Comparison of ENCODE assay signal across 10 mouse cellular contexts in the genomic region with DNA sequence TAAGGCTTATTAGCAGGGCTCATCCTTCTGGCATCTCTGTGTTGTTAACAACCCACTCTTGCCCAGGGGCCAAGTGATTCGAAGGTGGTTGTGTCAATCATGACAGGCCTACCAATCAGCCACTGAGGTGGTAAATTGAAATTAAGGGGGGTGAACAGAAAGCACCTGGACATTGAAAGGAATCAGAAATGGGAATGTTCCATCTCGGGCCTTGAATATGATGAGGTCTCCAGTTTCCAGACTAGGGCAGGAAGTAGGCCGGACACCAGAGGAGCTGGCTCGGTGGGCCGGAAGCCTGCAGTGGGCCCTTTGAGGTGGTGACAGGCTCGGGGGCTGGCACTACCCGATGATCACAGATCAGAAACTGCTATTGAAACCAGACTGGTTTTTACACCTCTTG. TPM values are rescaled to one million over a fixed set of nuclear protein-coding genes. Genes with fewer than 3 reads are reported as not detected.
DNase-seq lines count a peak whose midpoint lies in the region; ATAC-seq and TF ChIP-seq lines count a peak whose summit lies in the region.
"Had no signal": no experiment of that assay in that cellular context is flagged by ENCODE, and none has a peak within 500 bp of the region (broad histone marks: within the 10 kb centered on the region; RNA-seq: fewer than 3 reads in every experiment).

No protein-coding gene starts in this region.

- no peaks in the 10 kb centered on the region for H3K27me3 ChIP-seq in intestine, embryonic 16.5 days (replicated peaks; ENCODE audit: control insufficient read depth, insufficient read depth, low read length)
- H3K27me3 ChIP-seq in lung, postnatal 0 days (replicated peaks; ENCODE audit: insufficient read depth, low read length): no peaks in the 10 kb centered on the region

- H3K4me1 ChIP-seq in intestine, embryonic 16.5 days (ENCODE audit: control insufficient read depth, insufficient read depth, low read length): peaks cover 21% of the 10 kb centered on the region
- peaks cover 8% of the 10 kb centered on the region; the same call in 1 of the 2 replicates for H3K4me1 ChIP-seq in lung, postnatal 0 days (ENCODE audit: insufficient read depth, low read depth, low read length)

- no peak overlapping the region for H3K27ac ChIP-seq in intestine, embryonic 16.5 days (ENCODE audit: low read length)
- H3K27ac ChIP-seq in lung, postnatal 0 days (ENCODE audit: low read length): peak overlapping the region; percentile 76; the same call in 1 of the 2 replicates

- no peak overlapping the region for H3K4me2 ChIP-seq in intestine, embryonic 16.5 days (ENCODE audit: low read depth, low read length)
- H3K4me2 ChIP-seq in lung, postnatal 0 days (replicated peaks; ENCODE audit: low read depth, low read length): peak overlapping the region; percentile 48; the same call in 1 of the 2 replicates

- H3K9ac ChIP-seq in intestine, embryonic 16.5 days (ENCODE audit: low read depth, low read length): peak overlapping the region; percentile 25; the same call in 1 of the 2 replicates
- H3K9ac ChIP-seq in lung, postnatal 0 days (replicated peaks; ENCODE audit: low read depth): no peak overlapping the region

- no peaks in the 10 kb centered on the region for H3K36me3 ChIP-seq in intestine, embryonic 16.5 days (ENCODE audit: control insufficient read depth, insufficient read depth, low read length)
- H3K36me3 ChIP-seq in lung, postnatal 0 days (ENCODE audit: insufficient read depth, low read length): no peaks in the 10 kb centered on the region

- TF ChIP-seq EP300 in lung, postnatal 0 days (IDR thresholded peaks at IDR 0.05): no peak

- ATAC-seq in intestine, embryonic 16.5 days: no peak
- no peak for ATAC-seq in lung, postnatal 0 days

- TF ChIP-seq CTCF in brain, embryonic 14.5 days (IDR thresholded peaks at IDR 0.05; ENCODE audit: borderline replicate concordance, extremely low read depth, insufficient read depth, insufficient read length): no peak
- TF ChIP-seq CTCF in lung, postnatal 0 days (IDR thresholded peaks at IDR 0.05): no peak

- H3K4me3 ChIP-seq in intestine, embryonic 16.5 days (ENCODE audit: low read length): no peak overlapping the region
- no peak overlapping the region for H3K4me3 ChIP-seq in lung, postnatal 0 days (ENCODE audit: low read depth, low read length)

- peak; percentile 28 for DNase-seq in gastrocnemius, postnatal 10 days
- no peak for DNase-seq in gastrocnemius, postnatal 4 days (ENCODE audit: low spot score in 2 of 2)
- peak; percentile 63 for DNase-seq in 416B (ENCODE audit: low read depth)
- peak; percentile 59 for DNase-seq in brain, embryonic 14.5 days (ENCODE audit: low read depth)
- DNase-seq in lung, postnatal 0 days (ENCODE audit: low spot score): peak; percentile 31
- DNase-seq in ovary, adult 18-20 months (ENCODE audit: low spot score): no peak
- no peak for DNase-seq in urinary bladder, postnatal 10 days (ENCODE audit: low spot score)

- 72% methylated on average over 7 of the region's 7 CpGs for WGBS in intestine, embryonic 16.5 days
- 46% methylated on average over 7 of the region's 7 CpGs for WGBS in lung, postnatal 0 days

- H3K9me3 ChIP-seq in intestine, embryonic 16.5 days (ENCODE audit: control insufficient read depth, low read length): no peaks in the 10 kb centered on the region
- no peaks in the 10 kb centered on the region for H3K9me3 ChIP-seq in lung, postnatal 0 days (ENCODE audit: low read length)

- no peak for TF ChIP-seq POLR2A in brain, embryonic 14.5 days (IDR thresholded peaks at IDR 0.05; ENCODE audit: borderline replicate concordance, extremely low read depth, insufficient read depth, insufficient read length, poor library complexity, severe bottlenecking)

RNA-seq across cellular contexts. Expression of a gene that starts 3.2 kb away (rescaled TPM):
- 10 to 100 TPM; 53.5 to 58.3 TPM for total RNA-seq in gastrocnemius, postnatal 10 days (2021)
- total RNA-seq in gastrocnemius, postnatal 4 days (2021): 10 to 100 TPM; 66.7 to 75.1 TPM
- polyA plus RNA-seq in brain, embryonic 14.5 days (2012; rRNA removed): 13.5 and 16.3 TPM in 2 replicates
- polyA plus RNA-seq in intestine, embryonic 16.5 days (2015; fragmentation: Nextera tagmentation; extraction: Ambion mirVana): 24.0 and 25.5 TPM in 2 replicates
- polyA plus RNA-seq in lung, postnatal 0 days (2015; fragmentation: Nextera tagmentation; extraction: Ambion mirVana): 19.1 and 21.5 TPM in 2 replicates

RNA-seq across cellular contexts. Expression of a gene that starts 16.5 kb away (rescaled TPM):
- under 1 TPM in 1 of 2 experiments, not detected in 1; 0.40 TPM for total RNA-seq in gastrocnemius, postnatal 10 days (2021)
- under 1 TPM in 1 of 2 experiments, not detected in 1; 0.05 TPM for total RNA-seq in gastrocnemius, postnatal 4 days (2021)
- polyA plus RNA-seq in brain, embryonic 14.5 days (2012; rRNA removed): 1.5 TPM in 2 replicates
- 0.23 and 0.24 TPM in 2 replicates for polyA plus RNA-seq in intestine, embryonic 16.5 days (2015; fragmentation: Nextera tagmentation; extraction: Ambion mirVana)
- 0.06 and 0.10 TPM in 2 replicates for polyA plus RNA-seq in lung, postnatal 0 days (2015; fragmentation: Nextera tagmentation; extraction: Ambion mirVana)
- total RNA-seq: hematopoietic stem cell, adult 5-6 weeks had no signal

RNA-seq across cellular contexts. Expression of a gene that starts 32.9 kb away (rescaled TPM):
- total RNA-seq in gastrocnemius, postnatal 10 days (2021): under 1 TPM in 1 of 2 experiments, not detected in 1; 0.18 TPM
- under 1 TPM; 0.16 to 0.20 TPM for total RNA-seq in gastrocnemius, postnatal 4 days (2021)
- 0.03 and 0.12 TPM in 2 replicates for polyA plus RNA-seq in brain, embryonic 14.5 days (2012; rRNA removed)
- polyA plus RNA-seq in intestine, embryonic 16.5 days (2015; fragmentation: Nextera tagmentation; extraction: Ambion mirVana): 1.8 and 2.1 TPM in 2 replicates
- 0.63 and 0.67 TPM in 2 replicates for polyA plus RNA-seq in lung, postnatal 0 days (2015; fragmentation: Nextera tagmentation; extraction: Ambion mirVana)
- polyA plus RNA-seq: neural tube, embryonic 11.5 days had no signal

RNA-seq across cellular contexts. Expression of a gene that starts 44.6 kb away (rescaled TPM):
- 10 to 100 TPM in 1 of 2 experiments, 1 to 10 TPM in 1; 1.7 to 12.4 TPM for total RNA-seq in gastrocnemius, postnatal 10 days (2021)
- 10 to 100 TPM in 1 of 2 experiments, 1 to 10 TPM in 1; 4.6 to 10.2 TPM for total RNA-seq in gastrocnemius, postnatal 4 days (2021)
- 5.5 and 9.0 TPM in 2 replicates for polyA plus RNA-seq in brain, embryonic 14.5 days (2012; rRNA removed)
- 19.9 and 25.1 TPM in 2 replicates for polyA plus RNA-seq in intestine, embryonic 16.5 days (2015; fragmentation: Nextera tagmentation; extraction: Ambion mirVana)
- polyA plus RNA-seq in lung, postnatal 0 days (2015; fragmentation: Nextera tagmentation; extraction: Ambion mirVana): 29.7 and 32.1 TPM in 2 replicates

RNA-seq across cellular contexts. Expression of a gene that starts 59.5 kb away (rescaled TPM):
- total RNA-seq in gastrocnemius, postnatal 10 days (2021): under 1 TPM in 1 of 2 experiments, not detected in 1; 0.38 TPM
- under 1 TPM in 1 of 2 experiments, not detected in 1; 0.62 TPM for total RNA-seq in gastrocnemius, postnatal 4 days (2021)
- 0.14 and 0.22 TPM in 2 replicates for polyA plus RNA-seq in brain, embryonic 14.5 days (2012; rRNA removed)
- polyA plus RNA-seq in intestine, embryonic 16.5 days (2015; fragmentation: Nextera tagmentation; extraction: Ambion mirVana): 0.45 and 0.82 TPM in 2 replicates
- polyA plus RNA-seq in lung, postnatal 0 days (2015; fragmentation: Nextera tagmentation; extraction: Ambion mirVana): 0.20 and 0.23 TPM in 2 replicates
- total RNA-seq: hematopoietic stem cell, adult 5-6 weeks had no signal
- polyA plus RNA-seq: neural tube, embryonic 11.5 days had no signal

Comparison
In these comparisons a context has a peak if more than half of its experiments do, and no peak if none do; other contexts are left out.
1. DNase-seq: peak in gastrocnemius, postnatal 10 days (single experiment), 416B (single experiment), brain, embryonic 14.5 days (single experiment) and lung, postnatal 0 days (single experiment); none in gastrocnemius, postnatal 4 days (0 of 2), ovary, adult 18-20 months (single experiment) and urinary bladder, postnatal 10 days (single experiment).